Mouse (Mus musculus) left cerebral cortex, postnatal 4 days (tissue): ENCODE results near the gene St13. TPM values are rescaled to one million over a fixed set of nuclear protein-coding genes. Genes with fewer than 3 reads are reported as not detected.

Experiments used
- DNase-seq: peaks from one replicate; pipeline ENCODE4 v3.0.0-alpha.2; 2022
- intact Hi-C: fragments of 180-260 bp; cut with DNase I; formaldehyde crosslinking; loops from one replicate; pipeline ENCODE4 v1.15.1; 2025
- total RNA-seq, 2 experiments: library from RNA; stranded (reverse); gene quantifications; 2 replicates each; pipeline ENCODE4 v1.2.3; 2021

St13 gene
- total RNA-seq, 2 experiments from 2014 or later = 188 to 193 TPM

DNA sequence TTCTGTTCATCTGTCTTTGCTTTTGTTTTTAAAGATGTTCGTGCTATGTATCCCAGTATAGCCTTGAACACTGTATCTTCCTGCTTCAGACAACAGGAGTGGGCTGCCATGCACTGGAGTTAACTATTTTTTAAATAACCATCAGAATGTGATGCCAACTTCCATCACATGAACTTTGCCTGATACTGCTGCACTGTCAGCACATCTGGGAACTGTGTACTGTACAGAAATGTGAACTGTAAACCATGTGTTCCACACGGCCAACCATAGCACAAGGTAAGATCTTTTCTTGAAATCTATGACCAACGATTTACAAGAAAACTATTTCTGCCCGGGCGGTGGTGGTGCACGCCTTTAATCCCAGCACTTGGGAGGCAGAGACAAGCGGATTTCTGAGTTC lies 72.4 kb downstream of the St13 start:
- intact Hi-C loops = no loop called here
- no peak for DNase-seq

DNA sequence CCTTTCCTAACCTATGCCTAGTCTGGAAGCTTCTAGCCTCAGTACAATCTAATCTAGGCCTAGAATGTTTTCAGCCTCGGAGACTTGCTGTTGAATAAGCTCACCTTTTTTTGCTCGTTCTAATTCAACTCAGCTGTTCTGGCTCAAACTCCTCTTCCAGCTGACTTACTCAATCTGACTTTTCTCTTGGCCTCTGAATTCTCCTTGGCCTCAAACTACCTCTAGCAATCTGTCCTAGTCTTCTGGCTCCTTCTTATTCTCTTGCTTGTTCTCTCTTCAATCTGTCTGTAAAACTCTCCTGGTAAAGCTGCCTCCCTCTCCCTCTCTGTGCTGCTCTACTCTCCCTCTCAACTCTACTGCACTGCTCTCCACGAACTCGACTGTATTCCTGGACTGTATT lies 74.9 kb downstream of the St13 start:
- intact Hi-C loops = no loop called here
- no peak for DNase-seq

DNA sequence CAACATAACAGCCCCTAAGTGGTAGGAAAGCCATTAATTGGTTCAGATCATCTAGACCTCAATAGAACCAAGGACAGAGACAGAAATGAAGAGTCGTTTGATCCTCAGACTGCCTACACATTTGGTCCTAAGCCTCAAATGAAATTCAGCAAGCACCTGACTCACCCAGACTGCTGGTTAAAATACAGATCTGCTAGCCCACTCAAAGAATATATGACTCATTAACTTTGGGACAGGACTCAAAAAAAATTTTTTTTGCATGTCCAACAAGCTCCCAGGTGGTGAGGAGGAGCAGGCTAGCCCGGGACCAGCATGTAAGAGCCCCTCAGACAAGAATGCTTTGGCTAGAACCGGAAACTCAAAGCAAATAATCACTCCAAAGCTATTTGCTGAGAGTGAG lies 79.7 kb downstream of the St13 start:
- intact Hi-C loops = no loop called here
- no peak for DNase-seq

DNA sequence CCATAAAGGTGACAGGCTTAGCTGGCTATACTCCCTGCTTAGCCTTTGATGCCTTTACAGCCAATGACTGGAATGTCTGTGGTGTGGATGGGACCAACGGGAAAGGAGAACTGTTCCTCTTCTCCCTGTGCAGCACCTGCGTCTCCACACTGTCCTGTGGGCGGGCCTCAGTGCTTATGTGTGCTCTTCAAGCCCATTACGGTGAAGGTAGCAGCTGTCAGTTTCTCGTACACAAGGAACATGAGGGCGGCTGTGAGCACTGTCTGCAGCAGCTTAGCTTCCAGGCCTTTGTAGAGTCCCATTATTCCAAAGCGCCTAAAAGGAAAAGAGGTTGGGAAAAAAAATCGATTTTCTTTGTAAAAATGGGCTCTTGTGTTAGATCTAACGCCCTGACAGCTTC lies 80.4 kb downstream of the St13 start:
- DNase-seq = no peak
- intact Hi-C loops = no loop called here

DNA sequence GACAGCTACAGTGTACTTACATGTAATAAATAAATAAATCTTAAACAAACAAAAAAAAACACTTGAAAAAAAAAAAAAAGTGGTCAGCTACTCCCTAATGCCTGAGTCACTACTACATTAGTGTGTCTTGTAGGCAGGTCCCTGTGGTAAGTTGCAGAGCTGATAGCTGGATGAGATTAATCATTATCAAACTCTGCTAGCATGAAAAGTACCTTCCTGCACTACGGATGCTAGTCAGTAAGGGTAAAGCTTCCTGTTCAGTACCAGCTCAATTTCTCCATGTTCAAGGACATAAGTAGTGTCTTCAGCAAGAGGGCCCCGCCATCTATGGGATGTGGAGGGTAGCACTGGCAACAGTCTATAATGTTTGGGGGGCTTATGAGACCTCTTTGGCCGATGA lies 85.9 kb downstream of the St13 start:
- intact Hi-C loops = no loop called here
- no peak for DNase-seq

Other genes with a start within 250 kb of the St13 start
- gene Mrtfa, start 209.3 kb downstream of the St13 start, total RNA-seq = 10 to 100 TPM; 47.5 to 51.0 TPM
- 1 to 10 TPM; 3.4 TPM for gene Mchr1, start 164.6 kb downstream of the St13 start, total RNA-seq
- gene Slc25a17, start 39.3 kb downstream of the St13 start, total RNA-seq = 10 to 100 TPM; 71.9 to 72.3 TPM
- gene Xpnpep3, start 61 bp upstream of the St13 start, total RNA-seq = 10 to 100 TPM; 11.4 to 11.7 TPM
- under 1 TPM in 1 of 2 experiments, not detected in 1; 0.28 TPM for gene Dnajb7, start 8.2 kb upstream of the St13 start, total RNA-seq
- gene Rbx1, start 66.2 kb upstream of the St13 start, total RNA-seq = 100 to 1,000 TPM; 141 to 149 TPM
- gene Ep300, start 185.3 kb upstream of the St13 start, total RNA-seq = 10 to 100 TPM; 72.1 to 74.3 TPM